In the genomic region with DNA sequence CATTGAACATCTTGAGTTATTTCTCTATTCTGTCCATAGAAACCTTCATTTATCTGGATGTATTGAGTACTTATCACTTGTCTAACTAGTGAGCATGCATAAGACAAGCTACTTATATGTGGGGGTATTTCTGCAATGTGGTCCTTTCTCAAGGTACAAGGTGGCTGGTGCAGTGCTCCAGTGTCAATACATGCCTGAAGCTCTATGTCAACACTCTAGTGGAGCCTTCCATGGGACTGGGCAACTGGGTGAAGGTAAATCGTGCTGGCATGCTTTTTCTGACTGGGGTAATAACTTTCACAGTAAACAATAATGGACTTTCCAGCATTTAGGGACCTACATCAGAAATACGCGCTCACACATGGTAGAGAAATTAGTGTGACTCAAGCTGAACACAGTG, we compare ENCODE assay signal across 28 mouse cellular contexts.
"Had no signal": no experiment of that assay in that cellular context is flagged by ENCODE, and none has a peak within 500 bp of the region (broad histone marks: within the 10 kb centered on the region; RNA-seq: fewer than 3 reads in every experiment).

No protein-coding gene starts in this region.

- H3K9ac ChIP-seq: embryonic facial prominence, embryonic 12.5 days; embryonic facial prominence, embryonic 13.5 days; embryonic facial prominence, embryonic 15.5 days; forebrain, embryonic 12.5 days; forebrain, embryonic 13.5 days; forebrain, embryonic 15.5 days; forebrain, postnatal 0 days had no signal

- H3K27ac ChIP-seq: embryonic facial prominence, embryonic 10.5 days; embryonic facial prominence, embryonic 12.5 days; embryonic facial prominence, embryonic 13.5 days; embryonic facial prominence, embryonic 15.5 days; forebrain, embryonic 10.5 days; forebrain, embryonic 12.5 days; forebrain, embryonic 13.5 days; forebrain, embryonic 15.5 days; gastrocnemius, adult 2 months had no signal

- H3K4me3 ChIP-seq: embryonic facial prominence, embryonic 10.5 days; embryonic facial prominence, embryonic 12.5 days; embryonic facial prominence, embryonic 13.5 days; embryonic facial prominence, embryonic 15.5 days; erythroblast, embryonic 14.5 days; forebrain, embryonic 10.5 days; forebrain, embryonic 12.5 days; forebrain, embryonic 13.5 days; forebrain, embryonic 15.5 days; gastrocnemius, adult 2 months had no signal

- H3K4me1 ChIP-seq: embryonic facial prominence, embryonic 10.5 days; embryonic facial prominence, embryonic 12.5 days; embryonic facial prominence, embryonic 13.5 days; embryonic facial prominence, embryonic 15.5 days; forebrain, embryonic 10.5 days; forebrain, embryonic 12.5 days; forebrain, embryonic 13.5 days; forebrain, embryonic 15.5 days had no signal

- H3K36me3 ChIP-seq: embryonic facial prominence, embryonic 10.5 days; embryonic facial prominence, embryonic 12.5 days; embryonic facial prominence, embryonic 13.5 days; embryonic facial prominence, embryonic 15.5 days; forebrain, embryonic 10.5 days; forebrain, embryonic 12.5 days; forebrain, embryonic 15.5 days had no signal

- H3K4me2 ChIP-seq: embryonic facial prominence, embryonic 12.5 days; embryonic facial prominence, embryonic 13.5 days; embryonic facial prominence, embryonic 15.5 days; forebrain, embryonic 12.5 days; forebrain, embryonic 13.5 days; forebrain, embryonic 15.5 days had no signal

- ATAC-seq: forebrain, embryonic 13.5 days; forebrain, embryonic 14.5 days; forebrain, embryonic 15.5 days; forebrain, embryonic 16.5 days; forebrain, postnatal 0 days had no signal

- DNase-seq: cerebellum, adult 18-20 months; cerebellum, adult 2 months; cerebellum, adult 8-10 months; cerebellum, adult 9-10 months; cerebellum, adult 9-11 months; cerebellum, postnatal 10 days; cerebellum, postnatal 14 days; cerebellum, postnatal 25 days; cerebellum, postnatal 36 days; embryo, embryonic 11 days; forebrain, postnatal 0 days; gastrocnemius, adult 2 months; gastrocnemius, postnatal 10 days; gastrocnemius, postnatal 14 days; gastrocnemius, postnatal 25 days; gastrocnemius, postnatal 36 days; heart, adult 18-20 months had no signal

- H3K9me3 ChIP-seq: embryonic facial prominence, embryonic 12.5 days; embryonic facial prominence, embryonic 13.5 days; embryonic facial prominence, embryonic 15.5 days; forebrain, embryonic 12.5 days; forebrain, embryonic 13.5 days; forebrain, embryonic 15.5 days had no signal

- H3K27me3 ChIP-seq: embryonic facial prominence, embryonic 12.5 days; embryonic facial prominence, embryonic 13.5 days; embryonic facial prominence, embryonic 15.5 days; forebrain, embryonic 12.5 days; forebrain, embryonic 13.5 days; forebrain, embryonic 15.5 days had no signal
